Mouse (Mus musculus) thymus, adult 2 months (tissue): ENCODE measurements around the gene C1qtnf12.

Experiments used
- CTCF ChIP-seq: fragments of 200-500 bp; IDR thresholded peaks from 2 replicates; pipeline ENCODE4 v1.5.1; 2012; ENCODE audit warnings: mild to moderate bottlenecking, control low read depth, low read length, moderate library complexity, borderline replicate concordance; ENCODE audit not compliant: control insufficient read depth, poor library complexity, insufficient read depth; ENCODE audit errors: extremely low read depth
- POLR2A ChIP-seq: fragments of 200-500 bp; IDR thresholded peaks from 2 replicates; pipeline ENCODE4 v1.6.1; 2012; ENCODE audit warnings: mild to moderate bottlenecking, low read length, control low read depth, moderate library complexity; ENCODE audit not compliant: control insufficient read depth, poor library complexity, insufficient read depth; ENCODE audit errors: extremely low read depth

DNA sequence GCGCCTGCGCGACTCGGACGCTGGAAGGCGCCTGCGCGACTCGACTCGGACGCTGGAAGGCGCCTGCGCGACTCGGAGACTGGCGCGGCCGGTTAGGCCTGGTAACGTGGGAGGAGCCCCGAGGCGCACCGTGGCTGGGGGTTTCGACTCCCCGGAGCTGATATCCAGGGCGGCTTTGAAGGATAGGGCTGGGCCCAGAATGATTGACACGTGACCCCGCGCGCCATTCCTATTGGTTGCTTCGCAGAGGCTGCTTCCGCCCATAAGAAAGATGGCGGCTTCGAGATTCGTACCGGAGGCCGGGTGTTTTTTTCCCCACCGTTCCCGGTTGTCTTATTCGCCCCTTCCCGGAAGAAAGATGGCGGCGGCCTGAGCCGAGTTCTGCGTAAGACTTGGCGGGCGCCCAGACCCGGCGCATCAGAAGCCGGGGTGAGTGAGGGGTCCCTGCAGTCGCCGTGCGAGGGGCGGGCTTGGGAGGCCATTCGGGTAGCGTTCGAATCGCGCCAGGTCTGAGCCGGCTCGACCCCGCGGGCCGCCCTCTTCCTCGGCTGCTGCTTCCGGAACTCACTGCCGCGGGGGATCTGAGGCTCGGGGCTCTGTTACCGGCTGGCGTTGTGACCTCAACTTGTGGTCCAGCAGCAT is 30.9 kb downstream of the C1qtnf12 start:
- TF ChIP-seq POLR2A (0 out of 2 replicates have a peak, but pooled peaks have one; percentile 13), CTCF (no peak)
